Mouse (Mus musculus) CH12.LX (cell line): ENCODE measurements around the gene Brd2. TPM values are rescaled to one million over a fixed set of nuclear protein-coding genes. Genes with fewer than 3 reads are reported as not detected.

Experiments used
- DNase-seq: peaks from one replicate; pipeline ENCODE4 v3.0.0-alpha.2; 2013; ENCODE audit errors: extremely low read depth
- H3K27ac ChIP-seq: 2 replicates; pipeline ENCODE4 v1.5.1; 2012; ENCODE audit warnings: low read depth, mild to moderate bottlenecking, control low read depth, moderate library complexity; ENCODE audit not compliant: insufficient read depth
- H3K27me3 ChIP-seq: replicated peaks from 2 replicates; pipeline ENCODE3; 2012; ENCODE audit warnings: inconsistent platforms
- H3K36me3 ChIP-seq, 2 experiments: replicated peaks in 1 of 2; 2 replicates each; pipeline versions ENCODE3 to v1.6.1; 2012; ENCODE audit warnings: inconsistent platforms in 1 of 2, low read length in 1 of 2, mild to moderate bottlenecking in 1 of 2, mixed read lengths in 1 of 2, moderate library complexity in 1 of 2; ENCODE audit not compliant: control insufficient read depth in 1 of 2, insufficient read depth in 1 of 2
- H3K4me1 ChIP-seq, 2 experiments: 2 replicates each; pipeline ENCODE4 v1.6.1; 2012; ENCODE audit warnings: inconsistent platforms in 1 of 2, moderate library complexity in 1 of 2; ENCODE audit not compliant: insufficient read depth in 2 of 2, control insufficient read depth in 1 of 2
- H3K4me2 ChIP-seq: 2 replicates; pipeline ENCODE4 v1.6.1; 2012; ENCODE audit warnings: low read depth, mild to moderate bottlenecking, control low read depth; ENCODE audit not compliant: poor library complexity, insufficient read depth, severe bottlenecking
- H3K4me3 ChIP-seq, 3 experiments: fragments of 150-350 bp in 1 of 3; sonication (generic) in 1 of 3; replicated peaks in 1 of 3; 2 replicates each; pipeline versions ENCODE3 to v1.5.1; 2011 to 2012; ENCODE audit warnings: low read depth in 2 of 3, low read length in 2 of 3, mild to moderate bottlenecking in 2 of 3, moderate library complexity in 2 of 3, control low read depth in 1 of 3, improper control_type of control experiment in 1 of 3, inconsistent platforms in 1 of 3, mixed read lengths in 1 of 3; ENCODE audit not compliant: poor library complexity in 1 of 3
- H3K79me2 ChIP-seq: replicated peaks from 2 replicates; pipeline ENCODE4 v1.6.1; 2012; ENCODE audit warnings: mild to moderate bottlenecking, moderate library complexity; ENCODE audit not compliant: control insufficient read depth, poor library complexity, insufficient read depth, severe bottlenecking; ENCODE audit errors: extremely low read depth
- H3K9ac ChIP-seq: 2 replicates; pipeline ENCODE4 v1.6.1; 2012; ENCODE audit warnings: low read depth, mild to moderate bottlenecking, control low read depth, moderate library complexity; ENCODE audit not compliant: insufficient read depth
- H3K9me3 ChIP-seq: replicated peaks from 2 replicates; pipeline ENCODE3; 2012; ENCODE audit warnings: low read length, inconsistent platforms, mixed read lengths
- CHD1 ChIP-seq: IDR thresholded peaks from 2 replicates; pipeline ENCODE4 v1.6.1; 2012; ENCODE audit warnings: low read depth, low read length, improper control_type of control experiment, inconsistent platforms
- CHD2 ChIP-seq: IDR thresholded peaks from 2 replicates; pipeline ENCODE4 v1.6.1; 2011; ENCODE audit warnings: low read length, improper control_type of control experiment
- CTCF ChIP-seq, 2 experiments: IDR thresholded peaks in 1 of 2; conservative IDR thresholded peaks in 1 of 2; 2 replicates each; pipeline ENCODE4 v1.5.1; 2011 to 2012; ENCODE audit warnings: low read depth in 2 of 2, low read length in 2 of 2, improper control_type of control experiment in 1 of 2, inconsistent platforms in 1 of 2, mild to moderate bottlenecking in 1 of 2, moderate library complexity in 1 of 2
- E2F4 ChIP-seq: IDR thresholded peaks from 2 replicates; pipeline ENCODE4 v1.6.1; 2011; ENCODE audit warnings: low read depth, low read length, improper control_type of control experiment; ENCODE audit not compliant: insufficient replicate concordance
- ELF1 ChIP-seq: IDR thresholded peaks from 2 replicates; pipeline ENCODE4 v1.6.1; 2014; ENCODE audit warnings: low read depth, mild to moderate bottlenecking, inconsistent platforms, low read length, improper control_type of control experiment
- EP300 ChIP-seq: IDR thresholded peaks from 2 replicates; pipeline ENCODE4 v1.6.1; 2011; ENCODE audit warnings: low read length, improper control_type of control experiment
- ETS1 ChIP-seq: conservative IDR thresholded peaks from 2 replicates; pipeline ENCODE4 v1.6.1; 2012; ENCODE audit warnings: low read depth, mild to moderate bottlenecking, inconsistent platforms, low read length, improper control_type of control experiment, moderate library complexity
- GABPA ChIP-seq: IDR thresholded peaks from 2 replicates; pipeline ENCODE4 v1.6.1; 2012; ENCODE audit warnings: low read depth, low read length, improper control_type of control experiment, inconsistent platforms; ENCODE audit not compliant: insufficient replicate concordance
- JUN ChIP-seq: IDR thresholded peaks from 2 replicates; pipeline ENCODE4 v1.6.1; 2011; ENCODE audit warnings: low read depth, mild to moderate bottlenecking, low read length, improper control_type of control experiment, moderate library complexity; ENCODE audit not compliant: insufficient read depth
- KAT2A ChIP-seq: IDR thresholded peaks from 2 replicates; pipeline ENCODE4 v1.6.1; 2012; ENCODE audit warnings: low read length, improper control_type of control experiment, inconsistent platforms; ENCODE audit not compliant: insufficient replicate concordance
- MAX ChIP-seq: IDR thresholded peaks from 2 replicates; pipeline ENCODE4 v1.6.1; 2011; ENCODE audit warnings: low read length, improper control_type of control experiment
- MAZ ChIP-seq: IDR thresholded peaks from 2 replicates; pipeline ENCODE4 v1.6.1; 2012; ENCODE audit warnings: low read depth, mild to moderate bottlenecking, inconsistent platforms, low read length, improper control_type of control experiment, moderate library complexity
- MXI1 ChIP-seq: IDR thresholded peaks from 2 replicates; pipeline ENCODE4 v1.6.1; 2011; ENCODE audit warnings: mild to moderate bottlenecking, low read depth, low read length, improper control_type of control experiment
- MYC ChIP-seq: IDR thresholded peaks from 2 replicates; pipeline ENCODE4 v1.6.1; 2011; ENCODE audit warnings: low read depth, mild to moderate bottlenecking, improper control_type of control experiment, low read length
- NELFE ChIP-seq: IDR thresholded peaks from 2 replicates; pipeline ENCODE4 v1.6.1; 2011; ENCODE audit warnings: low read depth, low read length, improper control_type of control experiment
- NRF1 ChIP-seq: IDR thresholded peaks from 2 replicates; pipeline ENCODE4 v1.6.1; 2014; ENCODE audit warnings: low read depth, mild to moderate bottlenecking, inconsistent platforms, low read length, improper control_type of control experiment, moderate library complexity
- PAX5 ChIP-seq: IDR thresholded peaks from 2 replicates; pipeline ENCODE4 v1.6.1; 2012; ENCODE audit warnings: low read length, inconsistent platforms, mixed read lengths
- POLR2A ChIP-seq: IDR thresholded peaks from 2 replicates; pipeline ENCODE4 v1.6.1; 2011; ENCODE audit warnings: low read depth, mild to moderate bottlenecking, improper control_type of control experiment, low read length
- TBP ChIP-seq: conservative IDR thresholded peaks from 2 replicates; pipeline ENCODE4 v1.6.1; 2011; ENCODE audit warnings: low read depth, low read length, improper control_type of control experiment
- TCF12 ChIP-seq: IDR thresholded peaks from 2 replicates; pipeline ENCODE4 v1.6.1; 2014; ENCODE audit warnings: low read depth, mild to moderate bottlenecking, inconsistent platforms, low read length, improper control_type of control experiment
- USF1 ChIP-seq: IDR thresholded peaks from 2 replicates; pipeline ENCODE4 v1.6.1; 2014; ENCODE audit warnings: low read depth, mild to moderate bottlenecking, inconsistent platforms, low read length, improper control_type of control experiment
- ZC3H11A ChIP-seq: IDR thresholded peaks from 2 replicates; pipeline ENCODE4 v1.6.1; 2012; ENCODE audit warnings: low read depth, mild to moderate bottlenecking, inconsistent platforms, low read length, improper control_type of control experiment
- ZNF384 ChIP-seq: IDR thresholded peaks from 2 replicates; pipeline ENCODE4 v1.6.1; 2012; ENCODE audit warnings: low read depth, low read length, improper control_type of control experiment, inconsistent platforms
- dilution Hi-C: fragments of 300-500 bp; cut with MboI; formaldehyde crosslinking; loops from 2 replicates; pipeline ENCODE4 v1.14.3; 2020; ENCODE audit warnings: low sequenced_read_pairs; ENCODE audit not compliant: extremely low pct_unique_long_range_greater_than_20kb, extremely low pct_ligation_motif_present
- in situ Hi-C: fragments of 300-500 bp; cut with MboI; formaldehyde crosslinking; loops from 3 replicates; pipeline ENCODE4 v1.14.3; 2019; ENCODE audit warnings: low sequenced_read_pairs, low pct_ligation_motif_present, low pct_unique_long_range_greater_than_20kb, mixed read lengths
- polyA plus RNA-seq: library from polyadenylated mRNA; unstranded; fragments of >175 nt; gene quantifications from 2 replicates; pipeline ENCODE4 v1.2.1, GENCODE M21; 2012; ENCODE audit warnings: low read depth; ENCODE audit not compliant: insufficient read length
- total RNA-seq, 2 experiments: library from RNA; depleted of rRNA; stranded (reverse); fragments of 300-350 nt in 1 of 2; fragments of >200 nt in 1 of 2; gene quantifications; 2 replicates each; pipeline ENCODE4 v1.2.3; 2012 to 2014

The Brd2 gene
- total and polyA plus RNA-seq, 3 experiments, result 101 to 247 (median 141) TPM

DNA sequence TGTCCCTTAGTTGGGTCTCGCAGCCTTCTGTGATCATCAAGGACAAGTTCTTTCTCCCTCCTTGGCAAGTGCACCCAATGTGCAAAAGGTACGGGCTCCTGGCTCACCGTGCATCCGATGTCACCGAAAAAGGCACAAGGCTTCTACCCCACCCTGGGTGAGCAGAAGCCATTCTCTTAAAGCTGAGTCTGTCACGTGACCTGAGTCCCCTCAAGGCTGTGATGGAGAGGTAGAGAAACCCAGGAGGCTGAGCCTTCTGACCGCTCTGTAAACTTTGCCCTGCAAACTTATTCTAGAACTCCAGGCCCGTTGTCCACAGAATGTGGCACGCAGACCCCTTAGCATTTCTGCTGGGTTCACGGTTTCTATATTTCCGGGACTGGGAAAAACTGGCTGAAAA, 43.4 kb downstream of the Brd2 start:
- Histone ChIP-seq H3K27ac (no peak overlapping the region), H3K9me3 (peaks cover 2% of the 10 kb centered on the region), H3K9ac (no peak overlapping the region), H3K4me2 (no peak overlapping the region)
- DNase-seq, result no peak
- TF ChIP-seq E2F4, result no peak
- 0 out of 2 replicates have a peak, but pooled peaks have one; percentile 1 for TF ChIP-seq NRF1
- TF ChIP-seq MAZ, result no peak
- TF ChIP-seq USF1, result no peak
- TF ChIP-seq MAX, result no peak
- TF ChIP-seq NELFE, result no peak
- TF ChIP-seq TCF12, result no peak
- TF ChIP-seq, all 38 proteins: peak for 1
- no peaks in the 10 kb centered on the region for H3K79me2 ChIP-seq
- H3K27me3 ChIP-seq, result peaks cover 4% of the 10 kb centered on the region
- no peaks in the 10 kb centered on the region for H3K36me3 ChIP-seq
- peaks cover 3 to 22% of the 10 kb centered on the region in 2 experiments; a peak in 3 of 4 replicates for H3K4me1 ChIP-seq
- in situ Hi-C loops, result no loop called here
- no peak overlapping the region for H3K4me3 ChIP-seq
- dilution Hi-C loops, result no loop called here

DNA sequence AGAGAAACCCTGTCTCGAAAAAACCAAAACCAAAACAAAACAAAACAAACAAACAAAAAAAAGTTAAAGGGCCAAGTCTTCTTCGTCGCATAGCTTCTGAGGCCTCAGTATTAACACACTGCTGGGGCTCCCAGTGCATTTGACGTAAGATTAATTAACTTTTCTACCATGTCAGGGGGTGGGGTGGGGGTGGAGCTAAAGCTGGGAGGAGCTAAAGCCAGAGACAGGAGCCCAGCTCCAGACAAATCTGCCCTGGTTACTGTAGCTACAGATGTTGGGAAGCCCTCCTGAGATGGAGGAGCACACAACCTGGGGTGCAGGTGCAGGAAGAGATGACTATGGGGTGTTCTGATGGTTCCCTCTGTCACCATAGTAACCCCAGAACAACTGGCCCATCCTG, 44.3 kb downstream of the Brd2 start:
- Histone ChIP-seq H3K9ac (peak overlapping the region; percentile 22; the same call in 1 of the 2 replicates), H3K27ac (no peak overlapping the region), H3K36me3 (no peaks in the 10 kb centered on the region), H3K4me2 (peak overlapping the region; percentile 92), H3K9me3 (peaks cover 2% of the 10 kb centered on the region), H3K4me1 (peaks cover 3 to 22% of the 10 kb centered on the region in 2 experiments; a peak in 3 of 4 replicates), H3K4me3 (peak overlapping the region in 1 of 3 experiments; percentile 31), H3K27me3 (peaks cover 4% of the 10 kb centered on the region), H3K79me2 (no peaks in the 10 kb centered on the region)
- no peak for DNase-seq
- TF ChIP-seq MXI1, result no peak
- no peak for TF ChIP-seq ETS1
- TF ChIP-seq ZC3H11A, result no peak
- no peak for TF ChIP-seq GABPA
- no peak for TF ChIP-seq JUN
- TF ChIP-seq ZNF384, result no peak
- TF ChIP-seq NRF1, result no peak
- TF ChIP-seq KAT2A, result no peak
- no peak for TF ChIP-seq PAX5
- no peak for TF ChIP-seq TBP
- TF ChIP-seq EP300, result no peak
- TF ChIP-seq ELF1, result no peak
- TF ChIP-seq CHD1, result no peak
- TF ChIP-seq CHD2, result no peak
- no peak for TF ChIP-seq CTCF (conservative IDR thresholded peaks at IDR 0.05 in 1 of 2, IDR thresholded peaks at IDR 0.05 in 1 of 2; ENCODE audit: low read depth in 2 of 2, low read length in 2 of 2)
- TF ChIP-seq MYC, result no peak
- TF ChIP-seq POLR2A, result no peak
- TF ChIP-seq E2F4, result no peak
- dilution Hi-C loops, result no loop called here
- in situ Hi-C loops, result no loop called here
